Mouse (Mus musculus) limb, embryonic 10.5 days (tissue): ENCODE results near the gene Serpina12. TPM values are rescaled to one million over a fixed set of nuclear protein-coding genes. Genes with fewer than 3 reads are reported as not detected.

ENCODE experiments used
- DNase-seq: peaks from one replicate; pipeline ENCODE4 v3.0.0-alpha.2; 2017; ENCODE audit warnings: low spot score
- H3K27ac ChIP-seq: fragments of 300-500 bp; sonication (generic); 2 replicates; pipeline ENCODE4 v1.5.1; 2016; ENCODE audit warnings: mild to moderate bottlenecking
- H3K27me3 ChIP-seq: fragments of 300-500 bp; sonication (generic); 2 replicates; pipeline ENCODE4 v1.6.1; 2016; ENCODE audit warnings: low read depth, mild to moderate bottlenecking; ENCODE audit not compliant: poor library complexity, severe bottlenecking
- H3K36me3 ChIP-seq: fragments of 300-500 bp; sonication (generic); 2 replicates; pipeline ENCODE4 v1.6.1; 2016; ENCODE audit warnings: mild to moderate bottlenecking, moderate library complexity
- H3K4me1 ChIP-seq: fragments of 300-500 bp; sonication (generic); 2 replicates; pipeline ENCODE4 v1.6.1; 2016
- H3K4me3 ChIP-seq: fragments of 300-500 bp; sonication (generic); 2 replicates; pipeline ENCODE4 v1.5.1; 2016; ENCODE audit warnings: mild to moderate bottlenecking, moderate library complexity
- H3K9me3 ChIP-seq: fragments of 300-500 bp; sonication (generic); replicated peaks from 2 replicates; pipeline ENCODE4 v1.6.1; 2016; ENCODE audit warnings: mild to moderate bottlenecking
- WGBS: fragments of 180-500 bp; shearing (Covaris S2); methylation state at CpG from one replicate; pipeline ENCODE4 v1.1.7; 2016; 5-methylcytosine and 5-hydroxymethylcytosine counted together
- polyA plus RNA-seq: library from polyadenylated mRNA; unstranded; fragments of >200 nt; fragmentation: Nextera tagmentation; extraction: Ambion mirVana; gene quantifications from 2 replicates; pipeline ENCODE4 v1.2.1, GENCODE M21; 2016

Serpina12 gene
- polyA plus RNA-seq, result not detected in 2 replicates

DNA sequence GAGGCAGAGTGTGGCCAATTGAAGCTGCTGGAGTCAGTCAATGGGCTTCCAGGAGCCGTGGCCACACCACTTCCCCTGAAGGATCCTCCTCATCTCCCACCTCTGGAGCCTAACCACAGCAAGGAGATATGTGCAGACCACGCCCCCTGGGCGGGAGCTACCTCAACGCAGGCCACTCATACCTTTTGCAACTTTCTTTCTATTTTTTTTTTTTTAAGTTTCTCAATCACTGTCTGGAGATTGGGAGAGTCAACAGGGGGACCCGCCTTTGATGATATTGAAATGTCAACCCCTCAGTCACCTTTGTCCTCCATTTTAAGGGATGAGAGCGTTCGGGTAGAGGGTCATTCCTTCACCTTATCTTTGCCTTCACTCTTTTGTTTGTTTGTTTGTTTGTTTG is at the start of gene Serpina12:
Serpina12 (minus strand) TSS at position 101 of the 400 bp plus-strand sequence.
- H3K27ac ChIP-seq, result no peak within 1 kb of the TSS
- DNase-seq, result no peak
- WGBS, result 92% methylated on average over 7 of the region's 7 CpGs
- H3K4me3 ChIP-seq, result no peak within 1 kb of the TSS
- no peaks in the 10 kb centered on the region for H3K4me1 ChIP-seq
- no peaks in the 10 kb centered on the region for H3K27me3 ChIP-seq
- H3K36me3 ChIP-seq, result no peaks in the 10 kb centered on the region
- no peaks in the 10 kb centered on the region for H3K9me3 ChIP-seq

DNA sequence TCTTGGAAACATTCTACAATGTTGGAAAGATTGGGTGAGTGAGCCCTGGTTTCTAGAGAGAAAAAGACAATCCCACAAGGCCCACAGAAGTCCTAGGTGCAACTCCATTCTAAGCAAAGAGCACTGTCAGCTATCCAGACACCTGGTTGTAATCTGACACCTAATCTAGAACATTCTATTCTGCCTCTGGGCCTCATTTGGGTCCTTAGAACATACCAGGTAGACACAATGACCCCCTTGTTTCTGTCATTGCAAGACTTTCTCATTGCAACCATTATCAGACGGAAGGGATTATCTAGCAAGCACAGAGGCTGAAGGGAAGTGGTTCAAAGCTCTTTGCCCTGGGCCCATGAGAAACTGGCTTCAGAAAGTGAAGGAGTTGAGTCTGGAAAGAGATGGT is 47.1 kb upstream of the Serpina12 start:
- DNase-seq, result no peak
- no peaks in the 10 kb centered on the region for H3K36me3 ChIP-seq
- H3K4me1 ChIP-seq, result no peaks in the 10 kb centered on the region
- no peaks in the 10 kb centered on the region for H3K27me3 ChIP-seq
- 92% methylated on average over 1 of the region's 1 CpGs for WGBS
- H3K9me3 ChIP-seq, result no peaks in the 10 kb centered on the region
- H3K27ac ChIP-seq, result no peak overlapping the region
- no peak overlapping the region for H3K4me3 ChIP-seq

DNA sequence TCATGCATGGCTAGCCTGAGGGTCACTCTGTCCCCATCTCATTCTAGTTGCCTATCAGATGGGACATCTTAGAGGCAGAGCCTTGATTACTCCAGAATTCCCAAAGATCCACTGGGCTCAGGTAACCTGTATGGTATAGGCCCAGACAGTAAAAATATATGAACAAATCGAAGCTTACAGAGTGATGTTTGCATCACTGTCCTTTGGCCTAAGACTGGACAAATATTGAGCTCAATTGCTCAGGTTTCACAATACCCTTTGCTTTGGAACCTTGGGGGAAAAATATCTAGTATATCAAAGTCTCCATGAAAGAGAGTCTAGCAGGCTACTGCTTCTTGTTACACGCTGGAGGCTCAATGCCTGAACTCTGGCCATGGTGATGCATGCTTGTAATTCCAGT is 45.9 kb upstream of the Serpina12 start:
- DNase-seq, result no peak
- Histone ChIP-seq H3K36me3 (no peaks in the 10 kb centered on the region), H3K27me3 (no peaks in the 10 kb centered on the region), H3K27ac (no peak overlapping the region), H3K4me3 (no peak overlapping the region), H3K9me3 (no peaks in the 10 kb centered on the region), H3K4me1 (no peaks in the 10 kb centered on the region)
- 86% methylated on average over 2 of the region's 2 CpGs for WGBS

DNA sequence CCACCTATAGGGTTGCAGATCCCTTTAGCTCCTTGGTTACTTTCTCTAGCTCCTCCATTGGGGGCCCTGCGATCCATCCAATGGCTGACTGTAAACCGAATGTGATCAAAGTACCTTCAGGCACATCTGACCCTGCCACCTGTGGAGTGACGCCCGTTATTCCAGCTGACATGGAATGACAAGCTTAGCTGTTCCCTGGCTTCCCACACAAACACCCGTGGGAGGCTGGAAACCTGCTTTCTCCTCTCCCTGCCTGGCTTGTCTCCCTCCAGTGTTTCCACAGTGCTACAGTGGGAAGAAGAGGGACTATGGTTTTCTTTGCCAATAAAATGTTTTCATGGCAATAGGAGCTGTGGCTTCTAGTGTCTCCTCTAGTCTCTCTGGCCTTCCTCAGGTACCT is 28.0 kb upstream of the Serpina12 start:
- Histone ChIP-seq H3K9me3 (no peaks in the 10 kb centered on the region), H3K27ac (no peak overlapping the region), H3K27me3 (no peaks in the 10 kb centered on the region), H3K4me1 (no peaks in the 10 kb centered on the region), H3K36me3 (no peaks in the 10 kb centered on the region), H3K4me3 (no peak overlapping the region)
- 68% methylated on average over 5 of the region's 5 CpGs for WGBS
- no peak for DNase-seq

DNA sequence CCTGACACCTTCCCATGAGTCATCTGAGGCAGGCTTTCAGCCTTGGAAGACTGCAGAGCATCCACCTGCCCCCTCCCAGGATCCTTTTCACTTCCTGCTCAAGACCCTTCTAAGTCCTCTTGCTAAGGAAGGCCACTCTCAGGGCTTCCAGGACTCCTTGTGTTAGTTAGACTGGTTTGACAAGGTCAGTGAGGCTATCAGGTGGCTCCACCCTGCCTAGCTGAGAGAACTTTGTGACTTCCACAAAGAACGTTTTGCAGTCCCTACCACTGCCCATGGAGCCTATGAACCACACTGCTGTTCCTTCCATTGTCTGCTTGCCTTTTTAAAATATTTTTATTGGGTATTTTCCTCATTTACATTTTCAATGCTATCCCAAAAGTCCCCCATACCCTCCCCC is 27.5 kb upstream of the Serpina12 start:
- H3K9me3 ChIP-seq, result no peaks in the 10 kb centered on the region
- no peak overlapping the region for H3K27ac ChIP-seq
- H3K27me3 ChIP-seq, result no peaks in the 10 kb centered on the region
- DNase-seq, result no peak
- 53% methylated on average over 1 of the region's 1 CpGs for WGBS
- no peak overlapping the region for H3K4me3 ChIP-seq
- no peaks in the 10 kb centered on the region for H3K36me3 ChIP-seq
- H3K4me1 ChIP-seq, result no peaks in the 10 kb centered on the region

DNA sequence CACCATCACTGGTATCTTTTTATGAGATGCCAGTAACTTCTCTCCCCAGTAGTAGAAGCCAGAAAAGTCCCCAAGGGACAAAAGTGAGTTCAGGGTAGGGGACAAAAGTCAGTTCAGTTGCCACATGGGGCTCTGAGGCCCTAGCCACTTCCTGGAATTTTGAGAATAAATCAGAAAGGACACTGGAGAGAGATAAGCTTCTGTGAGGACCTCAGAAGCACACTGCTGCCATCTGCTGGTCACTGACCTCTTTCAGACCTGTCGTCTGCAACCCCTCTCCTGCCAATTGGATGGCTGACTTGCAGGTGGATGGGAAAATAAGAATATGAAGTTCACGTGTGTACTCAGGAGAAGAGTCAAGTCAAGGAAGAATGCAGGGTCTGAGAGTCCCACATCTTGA is 25.4 kb upstream of the Serpina12 start:
- H3K27ac ChIP-seq, result no peak overlapping the region
- DNase-seq, result peak; percentile 72
- H3K4me1 ChIP-seq, result no peaks in the 10 kb centered on the region
- no peaks in the 10 kb centered on the region for H3K9me3 ChIP-seq
- 8% methylated on average over 2 of the region's 2 CpGs for WGBS
- no peaks in the 10 kb centered on the region for H3K36me3 ChIP-seq
- H3K27me3 ChIP-seq, result no peaks in the 10 kb centered on the region
- no peak overlapping the region for H3K4me3 ChIP-seq

DNA sequence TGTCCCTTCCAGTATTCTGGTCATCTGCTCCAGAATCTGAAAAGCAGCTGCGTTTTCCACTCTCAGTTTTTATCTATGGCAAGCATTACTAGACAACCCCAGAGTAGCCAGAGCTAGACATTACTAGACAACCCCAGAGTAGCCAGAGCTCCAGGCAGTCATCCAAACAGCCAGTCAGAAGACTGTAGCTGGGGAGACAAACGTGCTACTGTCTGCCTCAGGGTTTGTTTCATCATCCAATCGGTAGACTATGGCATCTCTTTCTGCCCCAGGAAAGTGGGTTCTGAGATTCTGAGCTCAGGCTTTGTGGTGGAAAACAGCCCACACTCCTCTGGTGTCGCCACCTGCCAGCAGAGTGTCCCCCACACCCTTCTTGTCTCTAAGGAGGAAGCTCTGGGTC is 23.3 kb upstream of the Serpina12 start:
- no peak for DNase-seq
- no peaks in the 10 kb centered on the region for H3K36me3 ChIP-seq
- H3K27me3 ChIP-seq, result no peaks in the 10 kb centered on the region
- H3K4me3 ChIP-seq, result no peak overlapping the region
- no peaks in the 10 kb centered on the region for H3K9me3 ChIP-seq
- H3K27ac ChIP-seq, result no peak overlapping the region
- 52% methylated on average over 4 of the region's 4 CpGs for WGBS
- H3K4me1 ChIP-seq, result no peaks in the 10 kb centered on the region

DNA sequence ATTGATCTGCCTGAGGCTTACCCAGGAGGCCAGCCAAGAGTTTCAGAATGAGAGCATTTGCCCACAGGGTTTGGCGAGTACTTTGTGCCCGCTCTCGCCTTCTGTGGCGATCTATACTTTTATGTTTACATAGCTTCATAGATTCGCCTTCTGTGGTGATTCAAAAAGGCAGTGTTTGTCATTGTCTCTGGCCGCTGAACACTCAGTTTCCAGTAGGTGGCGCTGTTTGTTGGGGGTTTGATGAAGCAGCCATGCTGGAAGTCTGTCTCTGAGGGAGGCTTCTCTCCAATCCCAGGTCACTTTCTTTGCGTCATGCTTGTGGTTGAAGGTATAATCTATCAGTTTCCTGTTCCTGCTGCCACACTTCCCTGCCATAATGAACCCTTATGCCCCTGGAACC is 22.0 kb upstream of the Serpina12 start:
- 33% methylated on average over 8 of the region's 8 CpGs for WGBS
- DNase-seq, result peak; percentile 82
- H3K27me3 ChIP-seq, result no peaks in the 10 kb centered on the region

DNA sequence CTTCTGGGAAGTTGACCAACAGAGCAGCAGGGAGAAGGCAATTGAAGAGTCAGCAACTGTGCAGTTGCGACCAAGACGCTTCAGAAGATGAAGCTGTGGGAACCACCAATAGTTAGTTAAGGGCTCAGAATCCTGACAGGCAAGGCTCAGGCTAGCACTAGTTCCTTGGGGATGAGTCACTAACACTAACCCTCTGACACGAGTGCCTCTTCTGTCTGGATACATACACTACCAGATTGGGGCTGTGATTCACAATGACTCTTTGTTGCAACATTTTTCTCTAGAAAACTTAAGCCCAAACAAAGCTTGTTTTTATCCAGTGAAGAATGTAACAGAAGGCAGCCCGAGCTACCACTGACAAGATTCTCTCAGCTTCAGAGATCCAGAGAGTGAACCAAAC is 20.8 kb upstream of the Serpina12 start:
- Histone ChIP-seq H3K4me1 (no peaks in the 10 kb centered on the region), H3K9me3 (no peaks in the 10 kb centered on the region), H3K27ac (no peak overlapping the region), H3K27me3 (no peaks in the 10 kb centered on the region), H3K4me3 (no peak overlapping the region), H3K36me3 (no peaks in the 10 kb centered on the region)
- 91% methylated on average over 4 of the region's 4 CpGs for WGBS
- DNase-seq, result no peak

More for the DNA sequence above, 22.0 kb upstream of the Serpina12 start:
- H3K4me1 ChIP-seq, result no peaks in the 10 kb centered on the region
- 0 out of 2 replicates have a peak overlapping the region, but pooled peaks have one; percentile 21 for H3K27ac ChIP-seq
- H3K9me3 ChIP-seq, result no peaks in the 10 kb centered on the region
- H3K4me3 ChIP-seq, result no peak overlapping the region
- H3K36me3 ChIP-seq, result no peaks in the 10 kb centered on the region

DNA sequence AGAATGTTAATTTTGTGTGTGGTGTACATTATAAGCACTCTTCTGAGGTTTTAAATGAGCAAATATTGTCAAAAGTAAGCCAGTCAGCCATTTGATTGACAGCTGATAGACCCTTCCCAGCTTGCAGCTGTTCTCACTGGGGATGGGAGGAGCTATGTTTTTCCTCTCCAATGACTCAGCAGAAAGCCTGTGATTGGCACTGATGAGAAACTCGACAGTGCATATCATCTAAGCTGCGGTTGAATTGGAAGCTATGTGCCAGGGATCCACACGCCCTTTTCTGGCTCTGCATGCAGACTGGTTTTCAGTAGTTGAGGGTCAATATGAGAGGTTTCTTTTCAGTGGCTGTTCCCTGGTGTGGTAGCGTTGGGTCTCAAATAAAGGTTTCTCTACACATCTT is 20.3 kb upstream of the Serpina12 start:
- Histone ChIP-seq H3K27me3 (no peaks in the 10 kb centered on the region), H3K36me3 (no peaks in the 10 kb centered on the region), H3K4me3 (no peak overlapping the region), H3K4me1 (no peaks in the 10 kb centered on the region), H3K27ac (no peak overlapping the region), H3K9me3 (no peaks in the 10 kb centered on the region)
- DNase-seq, result no peak
- 68% methylated on average over 4 of the region's 4 CpGs for WGBS

DNA sequence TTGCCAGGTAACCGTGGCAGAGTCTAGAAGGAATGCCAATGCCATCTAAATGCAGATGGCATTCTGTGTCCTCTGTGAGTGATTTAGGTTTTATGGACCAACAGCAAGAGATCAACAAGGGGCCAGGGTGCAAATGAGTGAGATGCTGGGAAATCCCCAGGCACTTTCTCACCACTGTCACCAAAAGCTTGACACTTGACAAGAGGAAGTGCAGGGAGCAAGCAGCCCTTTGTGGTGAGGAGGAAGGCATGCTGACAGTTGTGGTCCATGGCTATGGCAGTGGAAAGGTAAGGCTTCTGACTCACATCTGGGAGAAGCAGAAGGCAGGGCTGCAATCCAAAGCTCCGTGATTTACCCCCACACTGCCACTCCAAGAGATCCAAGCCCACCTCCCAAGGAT is 17.6 kb upstream of the Serpina12 start:
- Histone ChIP-seq H3K9me3 (no peaks in the 10 kb centered on the region), H3K27me3 (no peaks in the 10 kb centered on the region), H3K4me1 (no peaks in the 10 kb centered on the region), H3K4me3 (no peak overlapping the region), H3K36me3 (no peaks in the 10 kb centered on the region), H3K27ac (no peak overlapping the region)
- 50% methylated on average over 2 of the region's 2 CpGs for WGBS
- DNase-seq, result no peak

DNA sequence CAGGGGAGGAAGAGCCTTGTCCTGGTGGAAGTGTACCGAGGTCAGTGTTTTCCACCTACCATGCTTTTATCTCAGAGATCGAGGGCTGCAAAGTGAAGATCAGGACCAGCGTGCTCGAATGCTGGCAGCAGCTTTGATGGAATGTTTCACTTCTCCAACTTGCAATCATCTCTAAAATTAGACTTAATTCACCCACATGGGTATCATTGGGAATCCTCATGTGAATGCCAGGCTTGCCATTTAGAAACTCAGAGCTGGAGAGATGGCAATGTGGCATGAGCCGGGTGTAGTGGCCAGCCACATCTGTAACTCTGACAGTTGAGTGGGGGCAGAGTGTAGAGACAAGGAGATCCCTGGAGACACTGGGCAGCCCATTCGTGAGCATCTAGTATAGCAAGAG is 15.9 kb upstream of the Serpina12 start:
- no peak for DNase-seq
- H3K36me3 ChIP-seq, result no peaks in the 10 kb centered on the region
- no peaks in the 10 kb centered on the region for H3K27me3 ChIP-seq
- H3K4me1 ChIP-seq, result no peaks in the 10 kb centered on the region
- H3K4me3 ChIP-seq, result no peak overlapping the region
- WGBS, result 90% methylated on average over 6 of the region's 6 CpGs
- no peaks in the 10 kb centered on the region for H3K9me3 ChIP-seq
- no peak overlapping the region for H3K27ac ChIP-seq

DNA sequence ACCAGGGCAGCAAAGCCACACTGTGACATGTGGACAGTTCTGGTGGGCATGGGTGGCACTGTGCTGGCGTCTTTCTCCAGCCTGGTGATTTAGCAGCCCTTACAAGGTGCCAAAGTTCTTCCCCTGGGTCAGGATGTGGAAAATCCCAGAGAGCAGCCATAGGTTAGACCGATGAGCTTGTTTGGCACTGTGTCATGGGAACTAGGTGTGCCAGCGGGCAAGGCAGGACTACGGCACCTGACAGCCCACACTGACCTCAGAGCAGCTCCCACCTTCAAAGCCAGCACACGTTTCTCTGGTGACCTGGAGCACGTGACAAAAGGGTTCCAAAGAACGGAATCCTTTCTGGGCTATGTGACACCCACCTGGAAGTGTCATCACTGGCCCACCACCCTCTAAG is 13.3 kb upstream of the Serpina12 start:
- Histone ChIP-seq H3K9me3 (no peaks in the 10 kb centered on the region), H3K4me3 (no peak overlapping the region), H3K27me3 (no peaks in the 10 kb centered on the region), H3K27ac (no peak overlapping the region), H3K36me3 (no peaks in the 10 kb centered on the region), H3K4me1 (no peaks in the 10 kb centered on the region)
- WGBS, result 85% methylated on average over 7 of the region's 7 CpGs
- DNase-seq, result no peak

DNA sequence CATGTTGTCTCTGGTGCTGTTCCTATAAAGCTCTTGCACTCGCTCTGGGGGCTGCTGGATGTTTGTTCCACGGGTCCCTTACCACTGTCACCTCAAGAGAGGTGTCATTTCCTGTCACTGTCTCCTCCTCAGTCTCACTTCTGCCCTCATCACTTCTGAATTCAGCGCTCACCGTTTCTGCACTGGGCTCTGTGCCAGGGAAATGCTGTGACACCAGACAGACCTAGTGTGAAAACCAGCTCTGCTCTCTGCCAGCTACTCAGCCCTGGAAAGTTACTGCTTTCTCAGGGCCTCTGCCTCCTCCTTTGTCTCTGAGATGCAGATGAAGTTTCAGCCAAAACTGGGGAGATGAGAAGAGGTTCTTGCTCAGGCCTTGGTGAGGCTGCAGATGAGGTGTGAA is 12.8 kb upstream of the Serpina12 start:
- WGBS, result 35% methylated on average over 4 of the region's 4 CpGs
- DNase-seq, result no peak
- Histone ChIP-seq H3K27ac (no peak overlapping the region), H3K36me3 (no peaks in the 10 kb centered on the region), H3K9me3 (no peaks in the 10 kb centered on the region), H3K4me3 (no peak overlapping the region), H3K4me1 (no peaks in the 10 kb centered on the region), H3K27me3 (no peaks in the 10 kb centered on the region)
